Mouse (Mus musculus) cortical plate, adult 2 months (tissue): ENCODE data around the gene Dnajc17.

Source experiments
- CTCF ChIP-seq: fragments of 200-500 bp; IDR thresholded peaks from 2 replicates; pipeline ENCODE4 v1.5.1; 2011; ENCODE audit warnings: mild to moderate bottlenecking, control low read depth, low read length; ENCODE audit not compliant: insufficient read depth; ENCODE audit errors: extremely low read depth
- POLR2A ChIP-seq: fragments of 200-500 bp; IDR thresholded peaks from 2 replicates; pipeline ENCODE4 v1.6.1; 2011; ENCODE audit warnings: mild to moderate bottlenecking, low read length, control low read depth; ENCODE audit not compliant: insufficient read depth; ENCODE audit errors: extremely low read depth

- TF ChIP-seq CTCF (no peak), POLR2A (no peak)
These were observed 29.3 kb upstream of the Dnajc17 start for GRCm38 (mm10) chr2:119237871-119238220.
